16 mouse cellular contexts compared by ENCODE assay signal in genomic region chr16:49721678-49722077, GRCm38 (mm10). TPM values are rescaled to one million over a fixed set of nuclear protein-coding genes. Genes with fewer than 3 reads are reported as not detected.
A peak's percentile ranks its signal among the peaks of the same experiment; 100 is the strongest.
DNase-seq lines count a peak whose midpoint lies in the region; ATAC-seq and TF ChIP-seq lines count a peak whose summit lies in the region.
"Had no signal": no experiment of that assay in that cellular context is flagged by ENCODE, and none has a peak within 500 bp of the region (broad histone marks: within the 10 kb centered on the region; RNA-seq: fewer than 3 reads in every experiment).

No protein-coding gene starts in this region.

- H3K4me1 ChIP-seq in midbrain, embryonic 15.5 days, result peaks cover 10% of the 10 kb centered on the region
- H3K4me1 ChIP-seq in midbrain, embryonic 14.5 days (ENCODE audit: control insufficient read depth, insufficient read depth, low read length), result no peaks in the 10 kb centered on the region; the same call in 1 of the 2 replicates
- peaks cover 27% of the 10 kb centered on the region for H3K4me1 ChIP-seq in cerebellum, adult 2 months (ENCODE audit: control insufficient read depth, insufficient read depth, low read length)
- H3K4me1 ChIP-seq in forebrain, postnatal 0 days (ENCODE audit: insufficient read depth), result peaks cover 14% of the 10 kb centered on the region; the same call in 1 of the 2 replicates
- no peaks in the 10 kb centered on the region for H3K4me1 ChIP-seq in kidney, embryonic 15.5 days

- intact Hi-C loops in heart, postnatal 14 days (cut with DNase I), result no loop called here

- H3K4me2 ChIP-seq in midbrain, embryonic 15.5 days, result no peak overlapping the region
- H3K4me2 ChIP-seq in midbrain, embryonic 14.5 days (ENCODE audit: low read length), result no peak overlapping the region
- no peak overlapping the region for H3K4me2 ChIP-seq in forebrain, postnatal 0 days (ENCODE audit: low read depth)
- H3K4me2 ChIP-seq in kidney, embryonic 15.5 days, result no peak overlapping the region
- H3K4me2 ChIP-seq: heart, embryonic 11.5 days; liver, embryonic 13.5 days had no signal

- H3K27me3 ChIP-seq in midbrain, embryonic 15.5 days (replicated peaks), result no peaks in the 10 kb centered on the region
- H3K27me3 ChIP-seq in midbrain, embryonic 14.5 days (ENCODE audit: control insufficient read depth, insufficient read depth, low read length), result no peaks in the 10 kb centered on the region
- no peaks in the 10 kb centered on the region for H3K27me3 ChIP-seq in cerebellum, adult 2 months (ENCODE audit: control insufficient read depth, insufficient read depth, low read length)
- H3K27me3 ChIP-seq in forebrain, postnatal 0 days (ENCODE audit: insufficient read depth, low read length), result no peaks in the 10 kb centered on the region
- no peaks in the 10 kb centered on the region for H3K27me3 ChIP-seq in kidney, embryonic 15.5 days
- H3K27me3 ChIP-seq: liver, embryonic 13.5 days had no signal

- no peaks in the 10 kb centered on the region for H3K9me3 ChIP-seq in midbrain, embryonic 15.5 days
- H3K9me3 ChIP-seq in midbrain, embryonic 14.5 days (ENCODE audit: control insufficient read depth, low read length), result no peaks in the 10 kb centered on the region
- no peaks in the 10 kb centered on the region for H3K9me3 ChIP-seq in forebrain, postnatal 0 days (ENCODE audit: low read length)
- no peaks in the 10 kb centered on the region for H3K9me3 ChIP-seq in kidney, embryonic 15.5 days (replicated peaks)
- H3K9me3 ChIP-seq: liver, embryonic 13.5 days had no signal

- no peak overlapping the region for H3K4me3 ChIP-seq in midbrain, embryonic 15.5 days
- no peak overlapping the region for H3K4me3 ChIP-seq in midbrain, embryonic 14.5 days (replicated peaks; ENCODE audit: low read depth, low read length)
- H3K4me3 ChIP-seq in cerebellum, adult 2 months (replicated peaks; ENCODE audit: insufficient read depth, low read depth, low read length), result no peak overlapping the region
- no peak overlapping the region for H3K4me3 ChIP-seq in forebrain, postnatal 0 days (ENCODE audit: low read depth, low read length)
- H3K4me3 ChIP-seq in kidney, embryonic 15.5 days (replicated peaks), result no peak overlapping the region
- H3K4me3 ChIP-seq: liver, embryonic 13.5 days had no signal

- H3K9ac ChIP-seq in midbrain, embryonic 15.5 days, result no peak overlapping the region
- no peak overlapping the region for H3K9ac ChIP-seq in midbrain, embryonic 14.5 days (replicated peaks; ENCODE audit: low read length)
- no peak overlapping the region for H3K9ac ChIP-seq in forebrain, postnatal 0 days
- no peak overlapping the region for H3K9ac ChIP-seq in kidney, embryonic 15.5 days
- H3K9ac ChIP-seq: liver, embryonic 13.5 days had no signal

- TF ChIP-seq POLR2A in cerebellum, adult 2 months (IDR thresholded peaks at IDR 0.05; ENCODE audit: borderline replicate concordance, insufficient read depth, low read length), result no peak

- DNase-seq in heart, postnatal 14 days, result peak; percentile 13 to 25
- DNase-seq in heart, adult 18-20 months, result no peak
- DNase-seq in midbrain, embryonic 14.5 days, result no peak
- DNase-seq in cerebellum, adult 2 months, result peak; percentile 93
- peak; percentile 29 for DNase-seq in forebrain, postnatal 0 days
- DNase-seq in urinary bladder, adult 18-20 months (ENCODE audit: low spot score in 2 of 2), result no peak
- DNase-seq: embryo, embryonic 11 days; heart, postnatal 4 days; kidney, adult 9 months; liver, embryonic 13.5 days; lung, postnatal 10 days; thymus, postnatal 14 days had no signal

- no peaks in the 10 kb centered on the region for H3K36me3 ChIP-seq in midbrain, embryonic 15.5 days (replicated peaks)
- H3K36me3 ChIP-seq in midbrain, embryonic 14.5 days (ENCODE audit: control insufficient read depth, insufficient read depth, low read length), result no peaks in the 10 kb centered on the region
- H3K36me3 ChIP-seq in forebrain, postnatal 0 days (ENCODE audit: insufficient read depth), result no peaks in the 10 kb centered on the region
- no peaks in the 10 kb centered on the region for H3K36me3 ChIP-seq in kidney, embryonic 15.5 days
- H3K36me3 ChIP-seq: liver, embryonic 13.5 days had no signal

- TF ChIP-seq CTCF in cerebellum, adult 2 months (IDR thresholded peaks at IDR 0.05; ENCODE audit: borderline replicate concordance, insufficient read depth, low read depth, low read length), result no peak
- TF ChIP-seq CTCF in forebrain, postnatal 0 days (IDR thresholded peaks at IDR 0.05; ENCODE audit: low read depth), result no peak

- no peak overlapping the region for H3K27ac ChIP-seq in midbrain, embryonic 15.5 days
- H3K27ac ChIP-seq in midbrain, embryonic 14.5 days (replicated peaks; ENCODE audit: low read depth, low read length), result no peak overlapping the region
- no peak overlapping the region; the same call in 1 of the 2 replicates for H3K27ac ChIP-seq in cerebellum, adult 2 months (ENCODE audit: insufficient read depth, low read length)
- H3K27ac ChIP-seq in forebrain, postnatal 0 days (ENCODE audit: low read depth, low read length), result no peak overlapping the region
- no peak overlapping the region for H3K27ac ChIP-seq in kidney, embryonic 15.5 days
- H3K27ac ChIP-seq: liver, embryonic 13.5 days had no signal

- 39% methylated on average over 5 of the region's 5 CpGs for WGBS in midbrain, embryonic 15.5 days
- WGBS in midbrain, embryonic 14.5 days, result 46% methylated on average over 5 of the region's 5 CpGs
- WGBS in cerebellum, adult 2 months, result 6% methylated on average over 5 of the region's 5 CpGs
- WGBS in forebrain, postnatal 0 days, result 38% methylated on average over 5 of the region's 5 CpGs
- 58% methylated on average over 5 of the region's 5 CpGs for whole genome bisulfite sequencing in kidney, embryonic 15.5 days

- peak; percentile 54; the same call in 1 of the 2 replicates for ATAC-seq in midbrain, embryonic 15.5 days (replicated peaks)
- ATAC-seq in midbrain, embryonic 14.5 days (ENCODE audit: low FRiP score, low TSS enrichment), result no peak
- ATAC-seq in forebrain, postnatal 0 days, result peak; percentile 55; the same call in 1 of the 2 replicates
- no peak for ATAC-seq in kidney, embryonic 15.5 days (replicated peaks; ENCODE audit: low FRiP score)
- ATAC-seq: CD4-positive, CD25-positive, alpha-beta regulatory T cell, adult 4 months had no signal

RNA-seq across cellular contexts. Expression of gene Ift57, which starts 22.6 kb away (rescaled TPM):
- total RNA-seq in heart, postnatal 14 days (2021), result 10 to 100 TPM; 10.9 to 13.0 TPM
- 10 to 100 TPM; 13.5 to 14.2 TPM for total RNA-seq in heart, adult 18-20 months (2021)
- polyA plus RNA-seq in midbrain, embryonic 15.5 days (2015; fragmentation: Nextera tagmentation; extraction: Ambion mirVana), result 43.3 and 43.4 TPM in 2 replicates
- polyA plus RNA-seq in midbrain, embryonic 14.5 days (2014; fragmentation: Nextera tagmentation; extraction: Ambion mirVana), result 35.9 and 45.1 TPM in 2 replicates
- 37.7 and 39.0 TPM in 2 replicates for polyA plus RNA-seq in cerebellum, adult 2 months (2012; rRNA removed)
- 28.4 and 28.5 TPM in 2 replicates for total RNA-seq in forebrain, postnatal 0 days (2014; rRNA removed)
- 55.5 and 61.4 TPM in 2 replicates for polyA plus RNA-seq in forebrain, postnatal 0 days (2015; fragmentation: Nextera tagmentation; extraction: Ambion mirVana)
- polyA plus RNA-seq in kidney, embryonic 15.5 days (2015; fragmentation: Nextera tagmentation; extraction: Ambion mirVana), result 31.2 and 32.2 TPM in 2 replicates

Comparison
In these comparisons a context has a peak if more than half of its experiments do, and no peak if none do; other contexts are left out.
1. DNase-seq: peak in heart, postnatal 14 days (2 of 2), cerebellum, adult 2 months (2 of 2) and forebrain, postnatal 0 days (single experiment); none in heart, adult 18-20 months (0 of 2), midbrain, embryonic 14.5 days (single experiment) and urinary bladder, adult 18-20 months (0 of 2).
2. ATAC-seq: peak in midbrain, embryonic 15.5 days (single experiment) and forebrain, postnatal 0 days (single experiment); none in midbrain, embryonic 14.5 days (single experiment) and kidney, embryonic 15.5 days (single experiment).